Mouse (Mus musculus): ENCODE data around the gene Zfp811. TPM values are rescaled to one million over a fixed set of nuclear protein-coding genes. Genes with fewer than 3 reads are reported as not detected.

Zfp811 gene
- total RNA-seq (2023), result under 1 TPM; 0.37 to 0.73 TPM

DNA sequence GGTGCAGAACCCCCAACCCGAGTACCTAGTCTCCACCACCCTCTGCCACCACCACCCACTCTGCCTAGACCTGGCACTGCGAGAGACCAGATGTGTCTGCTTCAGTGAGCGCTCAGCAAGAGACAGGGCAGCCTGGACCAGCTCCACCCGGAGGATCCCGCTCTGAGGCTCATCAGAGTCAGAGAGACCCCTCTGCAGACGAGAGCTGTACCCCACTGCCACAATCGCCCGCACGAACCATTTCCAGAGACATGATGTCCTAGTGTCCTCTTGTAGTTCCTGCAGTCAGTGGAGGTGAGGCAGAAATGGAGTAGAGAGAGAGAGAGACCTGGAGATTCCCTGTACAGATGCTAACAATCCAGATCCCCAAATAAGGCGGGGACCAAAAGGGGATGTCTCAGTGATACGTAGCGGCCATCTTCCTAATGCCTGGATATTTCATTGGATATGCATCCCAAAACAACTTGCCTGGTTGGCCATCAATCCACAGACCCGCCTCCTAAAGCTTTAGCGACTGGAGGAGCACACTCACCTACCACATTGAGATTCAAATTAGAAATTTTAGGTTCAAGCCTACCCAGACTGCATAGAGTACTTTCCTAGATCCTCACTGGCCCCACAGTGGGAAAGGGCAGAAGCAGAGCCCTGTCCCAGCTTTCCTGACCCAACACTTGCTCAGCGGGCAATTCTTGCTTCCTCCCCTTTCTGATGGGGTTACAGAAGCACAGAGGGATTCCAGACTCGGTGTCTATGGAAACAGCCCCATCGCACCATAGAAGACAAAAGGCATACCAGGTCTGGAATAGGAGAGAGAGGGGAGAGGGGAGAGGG, at the start of gene Zfp811:
Gene Zfp811, minus strand, starts transcription at position 388 of the 831 bp plus-strand sequence.

DNA sequence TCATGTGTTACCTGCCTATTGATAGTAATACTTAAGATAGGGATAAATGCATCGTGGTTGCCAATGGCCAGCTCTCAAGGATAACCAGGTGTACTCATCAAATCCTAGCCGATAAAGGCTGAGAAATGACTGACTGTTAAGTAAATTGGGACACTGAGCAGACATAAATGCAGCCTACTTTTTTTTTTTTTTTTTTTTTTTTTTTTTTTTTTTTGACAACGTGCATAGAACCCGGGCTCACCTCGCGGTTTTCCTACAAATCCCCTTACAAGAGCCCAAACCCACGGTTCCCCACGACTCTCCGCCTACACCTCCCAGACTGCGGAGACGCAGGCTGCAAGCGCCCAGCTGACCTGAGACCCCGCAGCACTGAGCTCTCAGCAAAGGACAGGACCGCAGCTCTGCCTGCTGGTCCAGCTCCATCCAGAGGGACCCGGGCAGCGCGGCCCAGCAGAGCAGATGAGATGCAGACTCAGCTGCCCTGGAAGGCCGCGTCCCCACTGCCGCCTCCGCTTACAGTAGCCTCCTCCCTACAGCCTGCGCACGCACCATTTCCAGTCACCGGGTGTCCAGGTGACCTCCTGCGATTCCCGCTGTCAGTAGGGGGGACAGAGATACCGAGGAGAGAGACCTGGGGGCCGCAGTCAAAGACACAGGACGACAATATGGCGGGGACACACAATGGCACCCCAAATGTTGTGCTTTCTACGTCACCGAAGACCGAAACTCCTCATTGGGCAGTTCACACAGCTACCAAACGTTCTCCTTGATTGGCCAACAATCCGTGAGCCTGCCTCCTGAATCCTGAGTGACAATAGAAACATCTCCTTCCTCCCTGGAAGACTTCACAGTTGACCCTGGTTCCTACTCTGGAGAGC, 20.0 kb upstream of the Zfp811 start, which contains the start of gene Zfp799:
Gene Zfp799, minus strand, starts transcription at position 722 of the 878 bp plus-strand sequence.

DNA sequence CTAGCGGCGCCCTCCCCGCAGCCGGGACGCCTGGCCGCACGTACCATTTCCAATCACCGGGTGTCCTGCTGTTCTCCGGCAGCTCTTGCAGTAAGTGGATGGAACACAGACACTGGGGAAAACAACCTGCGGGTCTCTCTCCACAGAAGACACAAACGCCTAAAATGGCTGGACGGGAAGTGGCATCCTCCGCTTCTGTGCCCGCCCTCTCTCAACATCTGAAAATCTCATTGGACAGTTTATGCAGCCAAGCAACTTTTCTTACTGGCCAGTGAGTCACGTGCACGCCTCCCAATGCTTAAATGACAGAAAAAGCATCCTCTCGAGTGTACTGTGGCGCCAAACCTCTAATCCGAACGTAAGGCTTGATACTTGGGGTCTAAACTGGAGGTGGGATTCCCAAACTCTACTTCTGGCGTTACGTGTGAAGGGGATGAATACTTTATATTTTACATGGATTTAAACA, 21.6 kb downstream of the Zfp811 start, which contains the start of gene Zfp871:
Gene Zfp871, minus strand, starts transcription at position 194 of the 466 bp plus-strand sequence.

Other genes with a start within 250 kb of the Zfp811 start
- gene Cyp4f37, start 188.6 kb downstream of the Zfp811 start, total RNA-seq (2023), result 10 to 100 TPM; 12.3 to 15.2 TPM
- not detected for gene Cyp4f40, start 151.0 kb downstream of the Zfp811 start, total RNA-seq (2023)
- gene Cyp4f15, start 124.3 kb downstream of the Zfp811 start, total RNA-seq (2023), result not detected
- 10 to 100 TPM; 59.5 to 64.5 TPM for gene Zfp871, start 21.6 kb downstream of the Zfp811 start, total RNA-seq (2023)
- 1 to 10 TPM; 4.4 to 4.8 TPM for gene Zfp799, start 20.3 kb upstream of the Zfp811 start, total RNA-seq (2023)
- 1 to 10 TPM; 3.3 to 4.1 TPM for gene Zfp870, start 81.7 kb upstream of the Zfp811 start, total RNA-seq (2023)
- not detected for gene Cyp4f14, start 107.4 kb upstream of the Zfp811 start, total RNA-seq (2023)
- gene Cyp4f13, start 137.5 kb upstream of the Zfp811 start, total RNA-seq (2023), result 10 to 100 TPM; 97.1 to 98.7 TPM
- gene Zfp472, start 155.9 kb upstream of the Zfp811 start, total RNA-seq (2023), result 1 to 10 TPM; 6.3 to 10.0 TPM
- gene Zfp952, start 183.2 kb upstream of the Zfp811 start, total RNA-seq (2023), result 1 to 10 TPM; 7.1 to 7.4 TPM
- 1 to 10 TPM in 1 of 2 experiments, under 1 TPM in 1; 0.73 to 2.8 TPM for gene Zfp763, start 223.5 kb upstream of the Zfp811 start, total RNA-seq (2023)

Data from monocyte, adult 59 days (primary cell).